In the genomic region with DNA sequence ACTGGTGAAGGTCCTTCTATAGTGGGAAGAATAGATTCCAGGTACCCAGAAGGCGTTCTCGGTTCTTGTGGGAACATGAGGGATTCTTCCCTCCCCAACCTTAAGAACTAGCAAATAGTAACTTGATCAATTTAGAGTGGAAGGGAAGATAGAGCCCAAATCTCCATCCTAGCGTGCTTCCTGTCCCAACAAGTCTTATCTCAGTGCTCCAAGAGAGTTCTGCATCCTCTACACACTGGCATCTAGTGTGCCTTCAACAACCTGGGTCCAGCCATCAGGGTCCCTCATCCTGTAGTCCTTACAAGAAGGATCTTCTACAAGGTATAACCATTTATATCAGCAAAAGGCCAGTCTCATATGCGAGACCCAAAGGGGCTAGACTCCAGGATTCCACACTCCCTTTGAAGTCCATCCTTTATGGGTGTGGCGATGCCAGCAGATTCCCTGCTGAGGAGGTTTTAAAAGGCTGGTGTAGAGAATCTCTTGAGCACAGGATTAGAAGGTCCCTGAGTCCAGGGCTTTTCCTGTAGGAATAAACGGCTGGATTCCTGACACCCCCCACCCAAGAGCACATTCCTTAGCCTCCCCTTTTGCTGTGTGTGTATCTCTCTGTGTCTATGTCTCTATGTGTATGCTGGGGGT, we compare ENCODE assay signal across 8 mouse cellular contexts. TPM values are rescaled to one million over a fixed set of nuclear protein-coding genes. Genes with fewer than 3 reads are reported as not detected.
DNase-seq lines count a peak whose midpoint lies in the region; ATAC-seq and TF ChIP-seq lines count a peak whose summit lies in the region.

No protein-coding gene starts in this region.

- WGBS in forebrain, embryonic 15.5 days: 52% methylated on average over 6 of the region's 6 CpGs
- 45% methylated on average over 6 of the region's 6 CpGs for WGBS in liver, embryonic 16.5 days (ENCODE audit: insufficient replicate concordance)

- no peak for TF ChIP-seq CTCF in gastrocnemius, adult 2 months (IDR thresholded peaks at IDR 0.05)

- ATAC-seq in forebrain, embryonic 15.5 days (replicated peaks): no peak
- 0 out of 2 replicates have a peak, but pooled peaks have one; percentile 23 for ATAC-seq in liver, embryonic 16.5 days (ENCODE audit: low read depth)

- H3K27me3 ChIP-seq in forebrain, embryonic 15.5 days: no peaks in the 10 kb centered on the region
- no peaks in the 10 kb centered on the region for H3K27me3 ChIP-seq in liver, embryonic 16.5 days (ENCODE audit: control insufficient read depth, insufficient read depth, low read depth, low read length)

- H3K4me1 ChIP-seq in forebrain, embryonic 15.5 days: peaks cover 46% of the 10 kb centered on the region
- peaks cover 39% of the 10 kb centered on the region for H3K4me1 ChIP-seq in liver, embryonic 16.5 days (ENCODE audit: control insufficient read depth, low read depth, low read length)

- intact Hi-C loops in gastrocnemius, adult 2 months (cut with DNase I): loop anchor here (10.0 kb wide), 1 partner anchor 67 kb away; no protein-coding TSS in a partner anchor
- intact Hi-C loops in gastrocnemius, postnatal 14 days (cut with DNase I; ENCODE audit: low total_unique reads): no loop called here
- intact Hi-C loops in left cerebral cortex, postnatal 25 days (cut with DNase I): loop anchor here (2.0 kb wide), 1 partner anchor 51 kb away; no protein-coding TSS in a partner anchor

- peak overlapping the region; percentile 60 for H3K9ac ChIP-seq in forebrain, embryonic 15.5 days (replicated peaks)
- H3K9ac ChIP-seq in liver, embryonic 16.5 days (ENCODE audit: low read depth, low read length): peak overlapping the region; percentile 68

- no peak for DNase-seq in gastrocnemius, adult 2 months
- DNase-seq in gastrocnemius, postnatal 14 days: no peak
- peak; percentile 35 for DNase-seq in ES-CJ7 (ENCODE audit: low read depth, low spot score)
- no peak for DNase-seq in left cerebral cortex, postnatal 25 days (ENCODE audit: low spot score in 2 of 2)
- DNase-seq in spleen, postnatal 36 days (ENCODE audit: low spot score in 2 of 2): no peak
- no peak for DNase-seq in layer of hippocampus, adult 11-12 months (ENCODE audit: low spot score)

- H3K4me3 ChIP-seq in gastrocnemius, adult 2 months: peak overlapping the region; percentile 73
- H3K4me3 ChIP-seq in forebrain, embryonic 15.5 days: peak overlapping the region; percentile 51
- peak overlapping the region; percentile 70 for H3K4me3 ChIP-seq in liver, embryonic 16.5 days (ENCODE audit: low read depth, low read length)

- peak overlapping the region; percentile 72 for H3K4me2 ChIP-seq in forebrain, embryonic 15.5 days (replicated peaks)
- H3K4me2 ChIP-seq in liver, embryonic 16.5 days (ENCODE audit: low read depth, low read length): peak overlapping the region; percentile 98

- H3K27ac ChIP-seq in gastrocnemius, adult 2 months: peak overlapping the region; percentile 79
- peak overlapping the region; percentile 83 for H3K27ac ChIP-seq in forebrain, embryonic 15.5 days (replicated peaks)
- H3K27ac ChIP-seq in liver, embryonic 16.5 days (ENCODE audit: low read length): peak overlapping the region; percentile 69

- peaks cover 11% of the 10 kb centered on the region; the same call in 1 of the 2 replicates for H3K36me3 ChIP-seq in forebrain, embryonic 15.5 days
- no peaks in the 10 kb centered on the region for H3K36me3 ChIP-seq in liver, embryonic 16.5 days (ENCODE audit: control insufficient read depth, insufficient read depth)

- H3K9me3 ChIP-seq in forebrain, embryonic 15.5 days: no peaks in the 10 kb centered on the region
- no peaks in the 10 kb centered on the region for H3K9me3 ChIP-seq in liver, embryonic 16.5 days (replicated peaks; ENCODE audit: control insufficient read depth, low read length)

RNA-seq across cellular contexts. Expression of a gene that starts 8.7 kb away (rescaled TPM):
- 10 to 100 TPM; 15.0 to 17.7 TPM for total RNA-seq in gastrocnemius, adult 2 months (2021)
- total RNA-seq in gastrocnemius, postnatal 14 days (2021): 10 to 100 TPM; 15.6 to 17.5 TPM
- 60.9 and 61.6 TPM in 2 replicates for polyA plus RNA-seq in forebrain, embryonic 15.5 days (2015; fragmentation: Nextera tagmentation; extraction: Ambion mirVana)
- polyA plus RNA-seq in liver, embryonic 16.5 days (2015; fragmentation: Nextera tagmentation; extraction: Ambion mirVana): 17.4 and 19.8 TPM in 2 replicates
- total RNA-seq in left cerebral cortex, postnatal 25 days (2021): 10 to 100 TPM; 40.3 to 42.2 TPM

RNA-seq across cellular contexts. Expression of a gene that starts 9.7 kb away (rescaled TPM):
- total RNA-seq in gastrocnemius, adult 2 months (2021): 1 to 10 TPM; 1.7 to 2.5 TPM
- 1 to 10 TPM; 4.1 to 4.6 TPM for total RNA-seq in gastrocnemius, postnatal 14 days (2021)
- 55.7 and 62.2 TPM in 2 replicates for polyA plus RNA-seq in forebrain, embryonic 15.5 days (2015; fragmentation: Nextera tagmentation; extraction: Ambion mirVana)
- 13.3 and 14.8 TPM in 2 replicates for polyA plus RNA-seq in liver, embryonic 16.5 days (2015; fragmentation: Nextera tagmentation; extraction: Ambion mirVana)
- 10 to 100 TPM; 30.3 to 36.7 TPM for total RNA-seq in left cerebral cortex, postnatal 25 days (2021)

RNA-seq across cellular contexts. Expression of a gene that starts 15.4 kb away (rescaled TPM):
- total RNA-seq in gastrocnemius, adult 2 months (2021): not detected
- not detected for total RNA-seq in gastrocnemius, postnatal 14 days (2021)
- polyA plus RNA-seq in forebrain, embryonic 15.5 days (2015; fragmentation: Nextera tagmentation; extraction: Ambion mirVana): not detected in 2 replicates
- not detected in 2 replicates for polyA plus RNA-seq in liver, embryonic 16.5 days (2015; fragmentation: Nextera tagmentation; extraction: Ambion mirVana)
- total RNA-seq in left cerebral cortex, postnatal 25 days (2021): not detected

RNA-seq across cellular contexts. Expression of a gene that starts 23.4 kb away (rescaled TPM):
- total RNA-seq in gastrocnemius, adult 2 months (2021): not detected
- under 1 TPM in 1 of 2 experiments, not detected in 1; 0.16 TPM for total RNA-seq in gastrocnemius, postnatal 14 days (2021)
- polyA plus RNA-seq in forebrain, embryonic 15.5 days (2015; fragmentation: Nextera tagmentation; extraction: Ambion mirVana): 0.93 and 1.0 TPM in 2 replicates
- polyA plus RNA-seq in liver, embryonic 16.5 days (2015; fragmentation: Nextera tagmentation; extraction: Ambion mirVana): 0.08 and 0.15 TPM in 2 replicates
- under 1 TPM; 0.32 TPM for total RNA-seq in left cerebral cortex, postnatal 25 days (2021)

RNA-seq across cellular contexts. Expression of a gene that starts 27.9 kb away (rescaled TPM):
- total RNA-seq in gastrocnemius, adult 2 months (2021): 100 to 1,000 TPM; 104 to 171 TPM
- 100 to 1,000 TPM; 118 to 125 TPM for total RNA-seq in gastrocnemius, postnatal 14 days (2021)
- 15.7 and 18.8 TPM in 2 replicates for polyA plus RNA-seq in forebrain, embryonic 15.5 days (2015; fragmentation: Nextera tagmentation; extraction: Ambion mirVana)
- 9.7 and 10.7 TPM in 2 replicates for polyA plus RNA-seq in liver, embryonic 16.5 days (2015; fragmentation: Nextera tagmentation; extraction: Ambion mirVana)
- 10 to 100 TPM; 30.6 to 31.9 TPM for total RNA-seq in left cerebral cortex, postnatal 25 days (2021)

Comparison
In these comparisons a context has a peak if more than half of its experiments do, and no peak if none do; other contexts are left out.
1. RNA of a gene that starts 9.7 kb away (total RNA-seq): 30.3 to 36.7 TPM in left cerebral cortex, postnatal 25 days; 4.1 to 4.6 TPM in gastrocnemius, postnatal 14 days and 1.7 to 2.5 TPM in gastrocnemius, adult 2 months; every median in the first group is over 4 times any median in the second.
2. Peak in every context shown above with its lines, with median percentiles within 50 percentile points of each other: H3K27ac ChIP-seq and H3K4me3 ChIP-seq.